7 mouse cellular contexts compared by ENCODE assay signal in the genomic region with DNA sequence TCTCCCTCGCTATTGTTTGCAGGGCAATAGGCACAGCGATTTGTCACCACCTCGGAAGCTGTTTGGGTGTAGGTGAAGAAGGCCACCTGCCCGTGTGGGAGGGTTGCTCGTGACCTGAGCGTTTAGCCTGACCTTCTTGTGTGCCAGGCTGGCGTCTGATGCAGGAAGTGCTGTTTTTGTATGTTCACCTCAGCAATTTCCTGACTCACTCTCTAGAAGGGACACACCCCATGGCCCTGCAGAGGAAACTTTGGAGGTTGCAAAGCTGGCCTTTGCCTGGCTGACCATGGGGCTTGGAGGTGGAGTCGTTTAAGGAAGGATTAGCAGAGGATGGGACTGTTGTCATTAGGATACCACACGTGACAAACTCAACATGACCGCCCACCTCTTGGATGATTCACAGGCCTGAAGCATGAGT. TPM values are rescaled to one million over a fixed set of nuclear protein-coding genes. Genes with fewer than 3 reads are reported as not detected.
DNase-seq lines count a peak whose midpoint lies in the region; ATAC-seq and TF ChIP-seq lines count a peak whose summit lies in the region.

No protein-coding gene starts in this region.

- no peak for ATAC-seq in heart, embryonic 15.5 days (replicated peaks; ENCODE audit: insufficient number of reproducible peaks, insufficient read depth, low FRiP score, low read depth)
- peak; percentile 67 for ATAC-seq in lung, postnatal 0 days

- no peaks in the 10 kb centered on the region for H3K9me3 ChIP-seq in heart, embryonic 15.5 days (replicated peaks)
- no peaks in the 10 kb centered on the region for H3K9me3 ChIP-seq in lung, postnatal 0 days (ENCODE audit: low read length)

- TF ChIP-seq CTCF in lung, postnatal 0 days (IDR thresholded peaks at IDR 0.05) = no peak

- no peaks in the 10 kb centered on the region for H3K36me3 ChIP-seq in heart, embryonic 15.5 days
- no peaks in the 10 kb centered on the region for H3K36me3 ChIP-seq in lung, postnatal 0 days (ENCODE audit: insufficient read depth, low read length)

- peaks cover 30% of the 10 kb centered on the region for H3K4me1 ChIP-seq in heart, embryonic 15.5 days (replicated peaks)
- H3K4me1 ChIP-seq in lung, postnatal 0 days (ENCODE audit: insufficient read depth, low read depth, low read length) = peaks cover 4% of the 10 kb centered on the region; the same call in 1 of the 2 replicates

- H3K9ac ChIP-seq in heart, embryonic 15.5 days = no peak overlapping the region
- no peak overlapping the region for H3K9ac ChIP-seq in lung, postnatal 0 days (replicated peaks; ENCODE audit: low read depth)

- H3K4me2 ChIP-seq in heart, embryonic 15.5 days = no peak overlapping the region
- no peak overlapping the region for H3K4me2 ChIP-seq in lung, postnatal 0 days (replicated peaks; ENCODE audit: low read depth, low read length)

- DNase-seq in 3T3-L1 (ENCODE audit: low read depth, low spot score) = peak; percentile 75
- DNase-seq in CD4-positive, CD25-positive, alpha-beta regulatory T cell, adult 2 months (ENCODE audit: low read depth, low spot score) = peak; percentile 74
- DNase-seq in lung, postnatal 0 days (ENCODE audit: low spot score) = peak; percentile 80
- peak; percentile 49 to 61 for DNase-seq in thymus, postnatal 36 days
- no peak for DNase-seq in cerebellum, postnatal 10 days
- no peak for DNase-seq in right cerebral cortex, postnatal 25 days

- H3K4me3 ChIP-seq in heart, embryonic 15.5 days = no peak overlapping the region
- H3K4me3 ChIP-seq in lung, postnatal 0 days (ENCODE audit: low read depth, low read length) = no peak overlapping the region

- H3K27ac ChIP-seq in heart, embryonic 15.5 days = 0 out of 2 replicates have a peak overlapping the region, but pooled peaks have one; percentile 8
- H3K27ac ChIP-seq in lung, postnatal 0 days (ENCODE audit: low read length) = 0 out of 2 replicates have a peak overlapping the region, but pooled peaks have one; percentile 7

- TF ChIP-seq EP300 in lung, postnatal 0 days (IDR thresholded peaks at IDR 0.05) = no peak; the same call in 1 of the 2 replicates

- 31% methylated on average over 10 of the region's 10 CpGs for WGBS in heart, embryonic 15.5 days
- 15% methylated on average over 10 of the region's 10 CpGs for WGBS in lung, postnatal 0 days

- H3K27me3 ChIP-seq in heart, embryonic 15.5 days = no peaks in the 10 kb centered on the region
- no peaks in the 10 kb centered on the region for H3K27me3 ChIP-seq in lung, postnatal 0 days (replicated peaks; ENCODE audit: insufficient read depth, low read length)

RNA-seq across cellular contexts. Expression of a gene that starts 18.9 kb away (rescaled TPM):
- 25.1 and 29.3 TPM in 2 replicates for polyA plus RNA-seq in heart, embryonic 15.5 days (2015; fragmentation: Nextera tagmentation; extraction: Ambion mirVana)
- 49.1 and 50.9 TPM in 2 replicates for polyA plus RNA-seq in lung, postnatal 0 days (2015; fragmentation: Nextera tagmentation; extraction: Ambion mirVana)

Comparison
In these comparisons a context has a peak if more than half of its experiments do, and no peak if none do; other contexts are left out.
1. DNase-seq: peak in 3T3-L1 (single experiment), CD4-positive, CD25-positive, alpha-beta regulatory T cell, adult 2 months (single experiment), lung, postnatal 0 days (single experiment) and thymus, postnatal 36 days (2 of 2); none in cerebellum, postnatal 10 days (0 of 2) and right cerebral cortex, postnatal 25 days (single experiment).